Mouse (Mus musculus): ENCODE measurements at regions not wholly inside any gene's neighbourhood (a gene's known extent, or its start where the extent isn't known, plus 50 kb on each side); places are given as distances from the start of the nearest gene placed in this dataset.

DNA sequence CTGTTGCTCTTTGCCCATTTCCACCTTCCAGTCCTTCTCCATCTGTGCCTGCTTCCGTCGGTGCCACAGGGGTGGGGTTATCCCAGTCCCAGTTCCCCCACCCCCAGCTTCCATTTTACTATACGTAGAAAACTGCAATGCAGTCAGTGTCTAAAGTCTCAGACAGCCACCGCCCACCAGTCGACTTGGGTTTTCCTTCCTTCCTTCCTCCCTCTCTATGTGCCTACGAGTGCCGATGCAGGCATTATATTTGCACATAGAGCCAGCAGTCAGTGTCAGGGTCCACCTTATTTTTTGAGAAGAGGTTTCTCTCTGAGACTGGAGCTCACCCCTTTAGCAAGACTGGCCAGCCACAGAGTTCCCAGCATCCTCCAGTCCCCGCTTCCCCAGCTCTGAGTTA, 218.3 kb upstream of the Amigo2 start:
- Histone ChIP-seq H3K4me3 (replicated peaks in 1 of 3; ENCODE audit: low read depth in 2 of 3, low read length in 2 of 3, poor library complexity in 1 of 3) (no peak overlapping the region), H3K27me3 (replicated peaks) (no peaks in the 10 kb centered on the region), H3K27ac (ENCODE audit: insufficient read depth, low read depth) (no peak overlapping the region), H3K9ac (ENCODE audit: insufficient read depth, low read depth) (no peak overlapping the region), H3K4me1 (ENCODE audit: control insufficient read depth in 1 of 2, insufficient read depth in 2 of 2) (peaks cover 14 to 81% of the 10 kb centered on the region in 2 experiments), H3K9me3 (replicated peaks; ENCODE audit: low read length) (no peaks in the 10 kb centered on the region), H3K79me2 (replicated peaks; ENCODE audit: control insufficient read depth, extremely low read depth, insufficient read depth, poor library complexity, severe bottlenecking) (no peaks in the 10 kb centered on the region), H3K36me3 (replicated peaks in 1 of 2; ENCODE audit: control insufficient read depth in 1 of 2, insufficient read depth in 1 of 2, low read length in 1 of 2) (no peaks in the 10 kb centered on the region), H3K4me2 (ENCODE audit: insufficient read depth, low read depth, poor library complexity, severe bottlenecking) (no peak overlapping the region)
- no peak for DNase-seq (ENCODE audit: extremely low read depth)
- TF ChIP-seq RCOR1 (conservative IDR thresholded peaks at IDR 0.05; ENCODE audit: low read depth, low read length) (no peak), ETS1 (conservative IDR thresholded peaks at IDR 0.05; ENCODE audit: low read depth, low read length) (no peak), NRF1 (IDR thresholded peaks at IDR 0.05; ENCODE audit: low read depth, low read length) (no peak), RAD21 (IDR thresholded peaks at IDR 0.05; ENCODE audit: low read depth, low read length) (no peak), SIN3A (IDR thresholded peaks at IDR 0.05; ENCODE audit: low read length) (no peak), ZNF384 (IDR thresholded peaks at IDR 0.05; ENCODE audit: low read depth, low read length) (no peak), UBTF (IDR thresholded peaks at IDR 0.05; ENCODE audit: low read depth, low read length) (no peak), MYC (IDR thresholded peaks at IDR 0.05; ENCODE audit: low read depth, low read length) (no peak), JUN (IDR thresholded peaks at IDR 0.05; ENCODE audit: insufficient read depth, low read depth, low read length) (no peak), POLR2A (IDR thresholded peaks at IDR 0.05; ENCODE audit: low read depth, low read length) (no peak), KAT2A (IDR thresholded peaks at IDR 0.05; ENCODE audit: insufficient replicate concordance, low read length) (no peak), MAX (IDR thresholded peaks at IDR 0.05; ENCODE audit: low read length) (no peak), SMC3 (IDR thresholded peaks at IDR 0.05; ENCODE audit: low read depth, low read length) (no peak)
- dilution Hi-C loops (cut with MboI; ENCODE audit: extremely low pct_ligation_motif_present, extremely low pct_unique_long_range_greater_than_20kb, low sequenced_read_pairs) (no loop called here), in situ Hi-C loops (cut with MboI; ENCODE audit: low pct_ligation_motif_present, low pct_unique_long_range_greater_than_20kb, low sequenced_read_pairs) (loop anchor here (10.0 to 25.0 kb wide), 2 partner anchors 211 to 372 kb away; partner anchors contain the start of gene Hdac7)

DNA sequence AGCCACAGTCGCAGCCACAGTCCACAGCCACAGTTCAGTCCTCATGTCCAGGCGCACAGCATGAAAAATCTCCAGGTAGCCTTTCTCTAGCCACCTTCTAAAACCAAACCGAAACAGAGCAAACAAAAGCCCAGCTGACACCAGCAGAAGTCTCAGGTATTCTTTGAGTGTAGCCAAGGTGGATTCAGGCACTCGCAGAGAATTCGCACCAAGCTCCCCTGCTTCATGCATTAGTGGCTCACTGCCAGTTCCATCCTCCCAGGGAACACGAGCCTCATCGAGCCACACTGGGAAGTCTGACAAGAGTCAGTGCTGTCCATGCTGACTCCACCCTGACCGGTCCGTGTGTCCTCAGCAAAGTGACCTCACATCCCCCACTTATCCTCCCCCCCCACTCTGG, 217.7 kb upstream of the Amigo2 start:
- H3K9me3 ChIP-seq (replicated peaks; ENCODE audit: low read length): no peaks in the 10 kb centered on the region
- no peaks in the 10 kb centered on the region for H3K36me3 ChIP-seq (replicated peaks in 1 of 2; ENCODE audit: control insufficient read depth in 1 of 2, insufficient read depth in 1 of 2, low read length in 1 of 2)
- H3K27ac ChIP-seq (ENCODE audit: insufficient read depth, low read depth): no peak overlapping the region
- no peak overlapping the region for H3K4me2 ChIP-seq (ENCODE audit: insufficient read depth, low read depth, poor library complexity, severe bottlenecking)
- H3K9ac ChIP-seq (ENCODE audit: insufficient read depth, low read depth): no peak overlapping the region
- DNase-seq (ENCODE audit: extremely low read depth): no peak
- H3K27me3 ChIP-seq (replicated peaks): no peaks in the 10 kb centered on the region
- in situ Hi-C loops (cut with MboI; ENCODE audit: low pct_ligation_motif_present, low pct_unique_long_range_greater_than_20kb, low sequenced_read_pairs) (loop anchor here (10.0 to 25.0 kb wide), 2 partner anchors 210 to 373 kb away; partner anchors contain the start of gene Hdac7), dilution Hi-C loops (cut with MboI; ENCODE audit: extremely low pct_ligation_motif_present, extremely low pct_unique_long_range_greater_than_20kb, low sequenced_read_pairs) (no loop called here)
- no peak overlapping the region for H3K4me3 ChIP-seq (replicated peaks in 1 of 3; ENCODE audit: low read depth in 2 of 3, low read length in 2 of 3, poor library complexity in 1 of 3)
- TF ChIP-seq GABPA (IDR thresholded peaks at IDR 0.05; ENCODE audit: insufficient replicate concordance, low read depth, low read length) (no peak), NELFE (IDR thresholded peaks at IDR 0.05; ENCODE audit: low read depth, low read length) (no peak), ETS1 (conservative IDR thresholded peaks at IDR 0.05; ENCODE audit: low read depth, low read length) (no peak), PAX5 (IDR thresholded peaks at IDR 0.05; ENCODE audit: low read length) (no peak), JUND (conservative IDR thresholded peaks at IDR 0.05; ENCODE audit: low read depth, low read length) (no peak), ZKSCAN1 (IDR thresholded peaks at IDR 0.05; ENCODE audit: borderline replicate concordance, low read depth, low read length) (no peak), UBTF (IDR thresholded peaks at IDR 0.05; ENCODE audit: low read depth, low read length) (no peak), TCF12 (IDR thresholded peaks at IDR 0.05; ENCODE audit: low read depth, low read length) (no peak), BHLHE40 (IDR thresholded peaks at IDR 0.05; ENCODE audit: low read depth, low read length) (no peak), MXI1 (IDR thresholded peaks at IDR 0.05; ENCODE audit: low read depth, low read length) (no peak), POLR2AphosphoS2 (IDR thresholded peaks at IDR 0.05; ENCODE audit: low read depth, low read length) (no peak), MEF2A (IDR thresholded peaks at IDR 0.05; ENCODE audit: borderline replicate concordance, low read depth, low read length) (no peak), MAZ (IDR thresholded peaks at IDR 0.05; ENCODE audit: low read depth, low read length) (no peak), KAT2A (IDR thresholded peaks at IDR 0.05; ENCODE audit: insufficient replicate concordance, low read length) (no peak), ZNF384 (IDR thresholded peaks at IDR 0.05; ENCODE audit: low read depth, low read length) (no peak), MAFK (IDR thresholded peaks at IDR 0.05; ENCODE audit: insufficient replicate concordance, low read length) (no peak)
- H3K4me1 ChIP-seq (ENCODE audit: control insufficient read depth in 1 of 2, insufficient read depth in 2 of 2): peaks cover 11 to 81% of the 10 kb centered on the region in 2 experiments
- H3K79me2 ChIP-seq (replicated peaks; ENCODE audit: control insufficient read depth, extremely low read depth, insufficient read depth, poor library complexity, severe bottlenecking): no peaks in the 10 kb centered on the region
